Mouse (Mus musculus): ENCODE measurements around the gene Tnnt2. TPM values are rescaled to one million over a fixed set of nuclear protein-coding genes. Genes with fewer than 3 reads are reported as not detected.

Tnnt2 gene
- polyA plus RNA-seq, 1 experiment from 2014 or later: 0.36 TPM

DNA sequence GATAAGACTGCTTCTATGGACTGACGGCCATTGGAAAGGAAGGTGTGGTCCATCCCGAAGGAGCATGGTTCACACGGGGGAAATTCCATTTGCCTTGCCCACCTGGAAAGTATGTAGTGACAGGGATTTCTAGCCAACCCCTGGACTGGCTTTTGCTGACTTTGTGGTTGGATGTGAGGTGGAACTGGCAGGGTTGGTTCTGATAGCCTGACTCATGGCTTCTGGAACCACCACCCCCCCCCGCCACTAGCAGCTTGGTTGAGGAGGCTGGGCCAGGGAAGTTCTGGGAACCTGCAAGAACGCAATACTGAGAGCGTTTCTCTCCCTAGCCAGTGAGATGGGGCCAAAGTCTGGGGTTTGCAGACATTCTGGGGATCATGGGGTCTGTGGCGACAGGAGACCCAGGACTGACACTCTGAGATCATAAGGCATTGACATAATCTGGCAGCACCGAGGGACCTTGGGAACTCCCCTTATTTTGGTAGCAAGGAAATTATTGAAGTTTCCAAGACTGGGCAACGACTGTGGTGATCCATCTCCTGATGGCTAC lies 27.7 kb downstream of the Tnnt2 start:
- Histone ChIP-seq H3K4me3 (no peak overlapping the region), H3K36me3 (ENCODE audit: poor library complexity, severe bottlenecking) (no peaks in the 10 kb centered on the region), H3K27me3 (0 out of 2 replicates have a peak, but pooled peaks cover 4% of the 10 kb centered on the region), H3K9me3 (replicated peaks) (no peaks in the 10 kb centered on the region), H3K9ac (no peak overlapping the region), H3K4me1 (no peaks in the 10 kb centered on the region), H3K27ac (no peak overlapping the region), H3K4me2 (no peak overlapping the region)
- ATAC-seq: no peak
- 85% methylated on average over 9 of the region's 9 CpGs for WGBS

DNA sequence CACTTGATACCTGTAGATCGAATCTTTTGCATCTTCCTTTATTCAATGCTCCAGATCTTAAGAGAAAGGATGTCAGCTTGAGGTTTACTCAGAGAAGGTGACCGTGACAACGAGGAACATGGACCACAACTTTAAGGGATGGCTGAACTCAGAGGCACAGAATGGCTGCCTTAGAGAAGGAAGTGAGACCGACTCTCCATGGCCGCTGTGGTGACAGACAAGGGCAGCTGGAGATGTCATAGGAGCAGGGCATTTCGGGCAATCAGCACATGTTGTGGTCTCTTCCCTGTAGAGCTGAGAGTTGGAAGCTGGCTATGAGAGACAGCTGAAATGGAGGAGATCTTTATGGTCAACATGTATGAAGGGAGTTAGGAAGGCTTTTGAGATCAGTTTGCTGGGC lies 28.7 kb downstream of the Tnnt2 start:
- Histone ChIP-seq H3K4me2 (no peak overlapping the region), H3K27me3 (0 out of 2 replicates have a peak, but pooled peaks cover 4% of the 10 kb centered on the region), H3K9me3 (replicated peaks) (no peaks in the 10 kb centered on the region), H3K9ac (no peak overlapping the region), H3K27ac (no peak overlapping the region), H3K4me1 (no peaks in the 10 kb centered on the region), H3K4me3 (no peak overlapping the region), H3K36me3 (ENCODE audit: poor library complexity, severe bottlenecking) (no peaks in the 10 kb centered on the region)
- WGBS: 88% methylated on average over 6 of the region's 6 CpGs
- ATAC-seq: no peak

DNA sequence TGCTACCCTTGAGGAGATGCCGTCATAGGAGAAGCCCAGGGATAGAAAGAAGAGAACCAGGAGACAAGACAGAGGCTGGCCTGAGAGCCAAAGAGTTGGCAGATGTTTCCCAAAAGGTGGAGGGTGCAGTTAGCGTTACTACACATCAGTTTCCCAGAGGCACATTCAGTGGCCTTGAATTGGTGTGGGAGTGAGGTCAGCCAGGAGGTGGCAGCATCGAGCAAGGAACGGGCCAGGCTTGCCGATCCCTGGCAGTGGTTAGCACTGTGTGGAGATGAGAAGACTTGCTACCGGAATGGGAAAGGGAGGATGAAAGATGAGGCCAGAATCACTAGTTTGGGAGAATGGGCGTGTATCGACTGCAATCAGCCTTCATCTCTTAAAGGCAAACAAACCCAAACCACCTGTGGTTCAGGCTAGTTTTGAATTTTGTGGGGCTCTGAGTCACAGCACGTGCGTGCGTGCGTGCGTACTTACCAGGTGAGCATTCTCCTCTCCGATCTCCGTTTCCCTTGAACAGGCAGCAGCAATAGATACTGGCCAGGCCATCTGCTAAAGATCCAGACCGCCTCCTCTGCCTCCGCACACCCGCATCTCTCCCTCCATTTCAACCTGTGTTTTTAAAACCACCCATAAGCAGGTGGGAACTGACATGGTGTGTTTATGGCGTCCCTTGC lies 29.5 kb downstream of the Tnnt2 start:
- no peak overlapping the region for H3K27ac ChIP-seq
- ATAC-seq: peak; percentile 85
- H3K9me3 ChIP-seq (replicated peaks): no peaks in the 10 kb centered on the region
- 0 out of 2 replicates have a peak, but pooled peaks cover 4% of the 10 kb centered on the region for H3K27me3 ChIP-seq
- no peaks in the 10 kb centered on the region for H3K36me3 ChIP-seq (ENCODE audit: poor library complexity, severe bottlenecking)
- no peaks in the 10 kb centered on the region for H3K4me1 ChIP-seq
- no peak overlapping the region for H3K4me2 ChIP-seq
- 48% methylated on average over 19 of the region's 19 CpGs for WGBS
- no peak overlapping the region for H3K9ac ChIP-seq
- H3K4me3 ChIP-seq: no peak overlapping the region

DNA sequence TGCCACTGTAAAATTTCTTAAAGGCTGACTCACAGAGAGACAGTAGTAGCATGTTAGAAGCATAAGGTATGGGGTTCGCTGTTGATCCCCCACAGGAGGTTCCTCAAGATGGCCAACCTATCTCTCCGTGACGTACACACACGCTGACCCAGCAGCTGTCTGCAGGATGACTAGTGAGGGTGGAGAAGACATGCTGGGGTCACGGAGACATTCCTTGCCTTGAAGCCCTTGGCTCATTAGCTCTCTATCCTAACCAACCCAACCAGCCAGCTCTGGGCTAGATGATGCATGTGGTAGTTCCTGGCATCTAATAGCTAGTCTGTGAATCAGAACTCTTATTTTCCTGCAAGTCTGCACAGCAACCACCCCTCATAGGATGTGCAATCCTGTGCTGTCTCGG lies 32.4 kb downstream of the Tnnt2 start:
- 88% methylated on average over 6 of the region's 6 CpGs for WGBS
- Histone ChIP-seq H3K9ac (no peak overlapping the region), H3K4me1 (no peaks in the 10 kb centered on the region), H3K9me3 (replicated peaks) (no peaks in the 10 kb centered on the region), H3K27me3 (0 out of 2 replicates have a peak, but pooled peaks cover 4% of the 10 kb centered on the region), H3K4me2 (no peak overlapping the region), H3K27ac (no peak overlapping the region), H3K4me3 (no peak overlapping the region), H3K36me3 (ENCODE audit: poor library complexity, severe bottlenecking) (no peaks in the 10 kb centered on the region)
- ATAC-seq: no peak

DNA sequence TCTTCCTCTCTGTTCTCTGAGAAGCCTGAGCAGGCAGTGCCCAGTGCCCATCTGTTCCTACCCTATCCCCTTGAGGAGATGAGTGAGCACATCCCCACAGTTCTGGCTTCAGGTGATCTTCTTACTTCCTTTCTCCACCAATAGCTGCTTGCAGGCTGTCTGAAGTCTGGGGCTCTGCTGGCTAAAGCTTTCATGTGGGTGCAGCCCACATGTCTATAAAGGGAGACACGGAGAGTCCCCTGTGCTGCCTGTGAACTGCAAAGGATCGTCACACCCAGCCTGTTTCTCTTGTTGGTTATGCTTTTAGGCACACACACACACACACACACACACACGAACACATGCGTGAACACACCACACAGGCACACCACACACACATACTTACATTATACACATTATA lies 36.8 kb downstream of the Tnnt2 start:
- Histone ChIP-seq H3K4me2 (no peak overlapping the region), H3K27ac (no peak overlapping the region), H3K27me3 (no peaks in the 10 kb centered on the region), H3K36me3 (ENCODE audit: poor library complexity, severe bottlenecking) (no peaks in the 10 kb centered on the region), H3K4me3 (no peak overlapping the region), H3K9me3 (replicated peaks) (no peaks in the 10 kb centered on the region), H3K4me1 (no peaks in the 10 kb centered on the region), H3K9ac (no peak overlapping the region)
- WGBS: 89% methylated on average over 4 of the region's 4 CpGs
- ATAC-seq: no peak

DNA sequence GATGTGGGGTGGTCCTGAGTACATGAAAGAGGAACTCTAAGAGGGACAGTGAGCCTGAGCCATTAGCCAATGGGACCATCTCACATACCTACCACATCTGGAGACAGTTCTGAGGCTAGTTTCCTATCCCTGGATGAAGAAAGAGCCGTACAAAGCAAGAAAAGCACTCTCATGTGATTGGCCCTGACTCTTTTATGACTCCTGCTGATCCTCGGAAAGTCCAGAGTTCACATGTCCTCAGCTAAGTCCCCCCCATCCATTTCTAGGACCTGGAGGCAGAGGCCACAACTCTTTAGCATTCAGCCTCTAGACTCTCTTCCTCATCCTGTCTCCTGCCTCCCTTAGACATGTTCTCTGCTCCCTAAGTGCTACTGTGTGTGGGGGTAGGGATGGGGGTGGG lies 41.1 kb downstream of the Tnnt2 start:
- no peaks in the 10 kb centered on the region for H3K9me3 ChIP-seq (replicated peaks)
- no peaks in the 10 kb centered on the region for H3K27me3 ChIP-seq
- H3K36me3 ChIP-seq (ENCODE audit: poor library complexity, severe bottlenecking): no peaks in the 10 kb centered on the region
- H3K9ac ChIP-seq: no peak overlapping the region
- no peak overlapping the region for H3K27ac ChIP-seq
- ATAC-seq: no peak
- WGBS: 75% methylated on average over 2 of the region's 2 CpGs
- H3K4me1 ChIP-seq: no peaks in the 10 kb centered on the region
- no peak overlapping the region for H3K4me3 ChIP-seq
- H3K4me2 ChIP-seq: no peak overlapping the region

DNA sequence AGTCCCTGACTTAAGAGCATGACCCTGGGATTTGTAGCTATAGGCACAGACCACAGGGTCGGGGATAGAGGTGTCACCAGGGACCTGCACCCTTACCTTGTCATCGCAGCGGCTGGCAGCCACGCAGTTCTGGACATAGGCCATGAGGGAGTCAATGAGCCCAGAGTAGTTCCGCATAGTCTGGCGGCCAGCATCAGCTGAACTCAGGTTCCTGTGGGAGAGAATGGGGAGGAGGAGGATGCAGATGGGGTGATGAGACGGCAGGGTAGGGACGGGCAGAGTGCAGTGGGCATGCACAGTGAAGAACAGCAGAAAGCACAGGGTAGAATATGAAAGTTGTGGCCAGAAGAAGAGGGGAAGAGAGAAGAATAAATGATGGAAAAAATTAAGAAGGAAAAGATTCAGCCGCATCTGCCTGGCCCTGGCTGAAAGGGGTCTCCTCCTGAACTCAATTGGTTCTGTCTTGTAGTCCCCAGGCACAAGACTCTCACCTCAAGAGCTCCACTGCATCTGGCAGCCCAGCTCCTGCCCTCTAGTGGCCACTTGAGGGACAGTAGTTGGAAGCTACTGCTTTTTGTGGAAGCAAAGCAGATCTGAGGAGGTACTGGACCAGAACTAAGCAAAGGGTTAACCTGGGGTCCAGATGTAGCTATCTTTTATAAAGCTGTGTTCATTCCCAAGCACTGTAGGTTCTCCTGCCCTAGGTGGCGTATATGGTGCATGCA lies 46.4 kb downstream of the Tnnt2 start:
- Histone ChIP-seq H3K9me3 (replicated peaks) (no peaks in the 10 kb centered on the region), H3K9ac (no peak overlapping the region), H3K4me3 (no peak overlapping the region), H3K36me3 (ENCODE audit: poor library complexity, severe bottlenecking) (no peaks in the 10 kb centered on the region), H3K27me3 (no peaks in the 10 kb centered on the region), H3K4me1 (no peaks in the 10 kb centered on the region), H3K4me2 (no peak overlapping the region), H3K27ac (no peak overlapping the region)
- ATAC-seq: peak; percentile 27; the same call in 1 of the 2 replicates
- WGBS: 73% methylated on average over 10 of the region's 10 CpGs

DNA sequence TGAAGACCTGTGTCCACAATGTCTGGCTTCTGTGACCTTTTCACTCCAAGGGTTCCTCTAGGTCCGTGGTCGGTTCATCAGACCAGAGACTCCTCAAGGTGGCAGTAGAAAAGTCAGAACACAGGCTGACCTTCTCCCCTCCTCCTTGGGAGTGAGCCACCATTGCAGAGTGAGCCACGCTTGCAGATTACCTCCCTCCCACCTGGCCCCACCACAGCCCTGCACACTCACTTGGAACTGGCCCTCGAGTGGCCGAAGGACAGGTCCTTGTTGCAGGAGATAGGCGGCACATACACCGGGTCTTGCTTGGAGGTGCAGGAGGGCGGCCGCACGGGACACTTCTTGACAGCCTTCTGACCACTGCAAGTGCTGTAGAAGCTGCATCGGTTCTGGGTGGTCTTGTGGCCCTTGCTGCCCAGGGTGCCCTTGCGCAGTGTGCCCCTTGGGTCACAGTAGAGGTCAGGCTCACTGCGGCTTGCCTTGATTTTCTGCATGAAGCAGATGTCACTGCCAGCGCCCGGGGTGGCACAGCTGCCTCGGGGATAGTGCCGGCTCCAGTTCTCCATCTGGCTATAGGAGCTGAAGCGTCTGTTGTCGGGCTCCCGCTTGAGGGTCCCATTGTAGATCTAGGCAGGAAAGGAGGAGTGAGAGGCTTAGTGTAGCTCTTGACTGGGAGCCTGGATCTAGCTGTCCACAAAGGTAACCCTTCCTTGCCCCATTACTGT lies 53.5 kb downstream of the Tnnt2 start:
- 79% methylated on average over 20 of the region's 20 CpGs for WGBS
- Histone ChIP-seq H3K4me3 (no peak overlapping the region), H3K9me3 (replicated peaks) (no peaks in the 10 kb centered on the region), H3K27ac (no peak overlapping the region), H3K4me2 (no peak overlapping the region), H3K27me3 (no peaks in the 10 kb centered on the region), H3K36me3 (ENCODE audit: poor library complexity, severe bottlenecking) (no peaks in the 10 kb centered on the region), H3K4me1 (no peaks in the 10 kb centered on the region), H3K9ac (no peak overlapping the region)
- ATAC-seq: no peak

DNA sequence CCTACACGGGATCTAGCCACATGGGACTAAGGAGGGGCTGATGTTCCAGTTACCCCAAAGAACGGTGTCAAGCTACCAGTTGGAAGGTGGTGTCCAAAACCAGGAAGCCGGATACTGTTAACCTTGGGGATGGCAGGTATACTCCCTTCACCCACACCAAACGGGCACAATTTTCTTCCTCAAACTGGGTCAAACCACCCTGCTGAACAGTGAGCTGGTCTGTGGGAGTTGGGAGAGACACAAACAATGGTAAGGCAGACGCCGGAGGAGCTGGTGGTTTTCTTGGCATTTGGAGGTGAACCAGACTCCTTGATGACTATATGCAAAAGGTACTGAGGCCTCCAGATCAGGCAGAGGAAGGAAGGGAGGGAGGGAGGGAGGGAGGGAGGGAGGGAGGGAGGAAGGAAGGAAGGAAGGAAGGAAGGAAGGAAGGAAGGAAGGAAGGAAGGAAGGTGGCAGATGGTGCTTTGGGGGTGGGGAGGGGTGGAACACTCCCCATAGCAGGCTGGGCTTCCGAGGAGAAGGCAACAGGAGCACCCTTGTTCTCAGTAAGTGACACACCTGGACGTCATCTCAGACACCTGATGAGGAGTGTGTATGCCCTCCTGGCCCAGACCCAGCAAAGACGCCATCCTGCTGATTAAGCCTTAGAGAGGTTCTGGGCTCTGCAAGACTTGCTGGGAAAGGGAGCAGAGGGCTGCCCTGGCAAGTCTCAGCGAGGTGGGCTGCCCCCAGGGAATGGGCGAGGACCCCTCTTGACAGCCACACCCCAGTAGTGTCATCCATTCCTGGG lies 55.5 kb downstream of the Tnnt2 start:
- H3K9ac ChIP-seq: no peak overlapping the region
- H3K27ac ChIP-seq: no peak overlapping the region
- no peak overlapping the region for H3K4me3 ChIP-seq
- no peaks in the 10 kb centered on the region for H3K27me3 ChIP-seq
- no peaks in the 10 kb centered on the region for H3K9me3 ChIP-seq (replicated peaks)
- H3K4me2 ChIP-seq: no peak overlapping the region
- H3K36me3 ChIP-seq (ENCODE audit: poor library complexity, severe bottlenecking): no peaks in the 10 kb centered on the region
- 78% methylated on average over 11 of the region's 11 CpGs for WGBS
- H3K4me1 ChIP-seq: no peaks in the 10 kb centered on the region
- ATAC-seq: no peak

DNA sequence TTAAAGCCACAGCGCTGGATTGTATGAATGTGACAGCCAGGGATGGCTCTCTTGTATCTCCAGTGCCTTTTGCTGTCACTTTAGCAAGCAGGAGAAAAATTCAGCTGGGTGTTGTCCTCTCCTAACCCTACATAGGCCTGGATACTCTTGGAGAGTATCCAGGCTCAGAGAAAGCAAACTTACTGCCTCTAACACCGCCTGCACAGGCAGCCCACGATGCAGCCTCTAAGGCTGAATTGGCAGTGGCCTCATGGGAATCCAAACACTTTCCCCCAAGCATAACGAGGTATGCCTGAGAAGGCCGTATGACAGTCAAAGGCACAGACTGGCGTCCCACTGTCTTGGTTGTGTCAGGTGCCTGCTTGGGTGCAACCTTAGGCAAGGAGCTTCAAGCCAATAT lies 56.1 kb downstream of the Tnnt2 start:
- Histone ChIP-seq H3K36me3 (ENCODE audit: poor library complexity, severe bottlenecking) (no peaks in the 10 kb centered on the region), H3K27me3 (no peaks in the 10 kb centered on the region), H3K4me3 (no peak overlapping the region), H3K4me2 (no peak overlapping the region), H3K9ac (no peak overlapping the region), H3K27ac (no peak overlapping the region), H3K4me1 (no peaks in the 10 kb centered on the region), H3K9me3 (replicated peaks) (no peaks in the 10 kb centered on the region)
- ATAC-seq: no peak
- 56% methylated on average over 6 of the region's 6 CpGs for WGBS

DNA sequence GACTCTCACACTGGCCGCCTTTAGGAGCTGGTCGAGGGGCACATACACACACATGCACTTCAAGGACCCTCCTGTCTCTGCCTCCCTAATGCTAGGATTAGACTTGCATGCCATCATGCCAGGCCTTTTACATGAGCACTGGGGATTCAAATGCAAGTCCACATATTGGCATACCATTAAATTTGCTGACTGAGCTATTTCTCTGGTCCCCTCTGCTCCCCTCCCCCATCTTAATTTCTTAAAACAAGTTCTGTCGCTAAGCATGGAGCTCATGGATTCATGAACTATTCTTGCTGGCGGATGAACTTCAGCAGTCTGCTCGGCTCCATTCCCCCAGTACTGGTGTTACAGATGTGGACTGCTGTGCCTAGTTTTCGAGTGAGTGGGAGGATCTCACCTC lies 56.6 kb downstream of the Tnnt2 start:
- H3K27me3 ChIP-seq: no peaks in the 10 kb centered on the region
- H3K4me3 ChIP-seq: no peak overlapping the region
- H3K36me3 ChIP-seq (ENCODE audit: poor library complexity, severe bottlenecking): no peaks in the 10 kb centered on the region
- H3K9ac ChIP-seq: no peak overlapping the region
- no peaks in the 10 kb centered on the region for H3K9me3 ChIP-seq (replicated peaks)
- H3K27ac ChIP-seq: no peak overlapping the region
- 84% methylated on average over 6 of the region's 6 CpGs for WGBS
- no peak overlapping the region for H3K4me2 ChIP-seq
- no peaks in the 10 kb centered on the region for H3K4me1 ChIP-seq
- ATAC-seq: no peak
